ENCODE assay signal across 15 mouse cellular contexts in the genomic region with DNA sequence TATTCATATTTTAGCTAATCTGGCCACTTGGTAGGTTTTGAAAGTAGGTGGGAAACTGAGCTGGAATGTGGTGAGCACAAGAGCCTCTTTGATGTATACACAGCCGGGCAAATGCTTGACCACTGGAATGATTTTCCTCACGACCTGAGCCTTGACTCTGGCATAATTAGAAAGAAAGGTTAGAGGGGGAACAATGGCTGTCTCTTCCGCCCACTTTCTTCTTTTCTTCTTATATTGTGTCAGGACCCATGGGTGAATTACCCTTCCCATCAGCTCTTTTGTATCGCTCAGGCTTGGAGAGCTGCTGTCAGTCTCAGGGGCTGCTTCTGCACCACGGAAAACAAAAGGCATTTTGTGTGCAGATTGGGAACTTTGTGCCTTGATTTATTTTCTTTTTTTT.
A peak's percentile ranks its signal among the peaks of the same experiment; 100 is the strongest.
DNase-seq lines count a peak whose midpoint lies in the region; ATAC-seq lines count a peak whose summit lies in the region.
"Had no signal": no experiment of that assay in that cellular context is flagged by ENCODE, and none has a peak within 500 bp of the region (broad histone marks: within the 10 kb centered on the region; RNA-seq: fewer than 3 reads in every experiment).

No protein-coding gene starts in this region.

- WGBS in midbrain, embryonic 12.5 days: 7% methylated on average over 5 of the region's 5 CpGs
- WGBS in midbrain, embryonic 15.5 days: 12% methylated on average over 5 of the region's 5 CpGs
- 7% methylated on average over 5 of the region's 5 CpGs for WGBS in forebrain, embryonic 14.5 days

- peak; percentile 85 for DNase-seq in embryo, embryonic 10.5 days (ENCODE audit: low spot score)
- peak; percentile 32 for DNase-seq in forebrain, embryonic 14.5 days (ENCODE audit: low spot score)
- peak; percentile 80 for DNase-seq in retina, embryonic 14.5 days (ENCODE audit: low spot score)
- no peak for DNase-seq in kidney, postnatal 14 days
- no peak for DNase-seq in spleen, adult 18-20 months
- DNase-seq: adrenal gland, postnatal 10 days; heart, adult 2 months; kidney, adult 8-10 months; kidney, postnatal 4 days; left cerebral cortex, postnatal 4 days; liver, embryonic 13.5 days; lung, postnatal 14 days; right cerebral cortex, postnatal 14 days had no signal

- no peaks in the 10 kb centered on the region for H3K36me3 ChIP-seq in midbrain, embryonic 12.5 days
- H3K36me3 ChIP-seq in midbrain, embryonic 15.5 days (replicated peaks): no peaks in the 10 kb centered on the region
- no peaks in the 10 kb centered on the region for H3K36me3 ChIP-seq in forebrain, embryonic 14.5 days (ENCODE audit: control insufficient read depth, insufficient read depth, low read length)
- H3K36me3 ChIP-seq: liver, embryonic 13.5 days had no signal

- peaks cover 27% of the 10 kb centered on the region for H3K4me1 ChIP-seq in midbrain, embryonic 12.5 days
- peaks cover 4% of the 10 kb centered on the region; the same call in 1 of the 2 replicates for H3K4me1 ChIP-seq in midbrain, embryonic 15.5 days
- peaks cover 20% of the 10 kb centered on the region for H3K4me1 ChIP-seq in forebrain, embryonic 14.5 days (ENCODE audit: control insufficient read depth, insufficient read depth, low read length)
- H3K4me1 ChIP-seq: liver, embryonic 13.5 days had no signal

- H3K9ac ChIP-seq in midbrain, embryonic 12.5 days (replicated peaks): no peak overlapping the region
- H3K9ac ChIP-seq in midbrain, embryonic 15.5 days: no peak overlapping the region
- H3K9ac ChIP-seq in forebrain, embryonic 14.5 days (ENCODE audit: low read length): peak overlapping the region; percentile 32; the same call in 1 of the 2 replicates
- H3K9ac ChIP-seq: liver, embryonic 13.5 days had no signal

- no peaks in the 10 kb centered on the region for H3K9me3 ChIP-seq in midbrain, embryonic 12.5 days
- H3K9me3 ChIP-seq in midbrain, embryonic 15.5 days: no peaks in the 10 kb centered on the region
- H3K9me3 ChIP-seq in forebrain, embryonic 14.5 days (replicated peaks; ENCODE audit: control insufficient read depth, low read length): no peaks in the 10 kb centered on the region
- H3K9me3 ChIP-seq: liver, embryonic 13.5 days had no signal

- H3K4me2 ChIP-seq in midbrain, embryonic 12.5 days (replicated peaks): peak overlapping the region; percentile 9; the same call in 1 of the 2 replicates
- H3K4me2 ChIP-seq in midbrain, embryonic 15.5 days: no peak overlapping the region
- peak overlapping the region; percentile 3; the same call in 1 of the 2 replicates for H3K4me2 ChIP-seq in forebrain, embryonic 14.5 days (ENCODE audit: low read length)
- H3K4me2 ChIP-seq: liver, embryonic 13.5 days had no signal

- peak overlapping the region; percentile 73 for H3K27ac ChIP-seq in midbrain, embryonic 12.5 days (replicated peaks)
- H3K27ac ChIP-seq in midbrain, embryonic 15.5 days: no peak overlapping the region
- peak overlapping the region; percentile 55 for H3K27ac ChIP-seq in forebrain, embryonic 14.5 days (ENCODE audit: low read depth, low read length)
- H3K27ac ChIP-seq: heart, adult 2 months; liver, embryonic 13.5 days had no signal

- ATAC-seq in midbrain, embryonic 12.5 days (ENCODE audit: low FRiP score, low read depth): peak; percentile 64; the same call in 1 of the 2 replicates
- ATAC-seq in midbrain, embryonic 15.5 days (replicated peaks): no peak
- no peak for ATAC-seq in forebrain, embryonic 14.5 days

- H3K27me3 ChIP-seq in midbrain, embryonic 12.5 days: no peaks in the 10 kb centered on the region
- H3K27me3 ChIP-seq in midbrain, embryonic 15.5 days (replicated peaks): no peaks in the 10 kb centered on the region
- H3K27me3 ChIP-seq in forebrain, embryonic 14.5 days (replicated peaks; ENCODE audit: control insufficient read depth, insufficient read depth, low read length): no peaks in the 10 kb centered on the region
- H3K27me3 ChIP-seq: liver, embryonic 13.5 days had no signal

- H3K4me3 ChIP-seq in midbrain, embryonic 12.5 days: no peak overlapping the region
- no peak overlapping the region for H3K4me3 ChIP-seq in midbrain, embryonic 15.5 days
- no peak overlapping the region for H3K4me3 ChIP-seq in forebrain, embryonic 14.5 days (ENCODE audit: low read depth, low read length)
- H3K4me3 ChIP-seq: heart, adult 2 months; liver, embryonic 13.5 days had no signal

Comparison
In these comparisons a context has a peak if more than half of its experiments do, and no peak if none do; other contexts are left out.
1. DNase-seq: peak in embryo, embryonic 10.5 days (single experiment), forebrain, embryonic 14.5 days (single experiment) and retina, embryonic 14.5 days (single experiment); none in kidney, postnatal 14 days (single experiment) and spleen, adult 18-20 months (0 of 2).